Mouse (Mus musculus) liver, embryonic 14.5 days (tissue): ENCODE results near the gene Wrap53.

ENCODE experiments used
- CTCF ChIP-seq: IDR thresholded peaks from 2 replicates; pipeline ENCODE4 v1.5.1; 2016; ENCODE audit warnings: antibody characterized with exemption, low read depth, control low read depth
- EP300 ChIP-seq: IDR thresholded peaks from 2 replicates; pipeline ENCODE4 v1.6.1; 2016; ENCODE audit warnings: antibody characterized with exemption, low read depth

DNA sequence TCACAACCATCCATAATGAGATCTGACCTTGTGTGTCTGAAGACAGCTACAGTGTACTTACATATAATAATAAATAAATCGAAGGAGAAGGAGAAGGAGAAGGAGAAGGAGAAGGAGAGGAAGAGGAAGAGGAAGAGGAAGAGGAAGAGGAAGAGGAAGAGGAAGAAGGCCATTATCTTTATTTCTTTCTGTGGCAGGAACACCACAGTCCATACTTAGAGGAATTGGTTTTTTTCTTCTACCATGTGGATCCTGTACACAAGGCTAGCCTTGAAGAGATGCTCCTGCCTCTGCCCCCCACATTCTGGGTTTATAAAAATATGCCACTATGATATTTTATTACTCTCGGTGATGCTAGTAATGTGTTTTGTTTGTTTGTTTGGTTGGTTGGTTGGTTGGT is 26.8 kb upstream of the Wrap53 start:
- no peak for TF ChIP-seq CTCF
- no peak for TF ChIP-seq EP300
